Mouse (Mus musculus) lung, adult 2 months (tissue): ENCODE results near the gene Fam160a2.

Experiments used
- CTCF ChIP-seq: fragments of 200-500 bp; IDR thresholded peaks from 2 replicates; pipeline ENCODE4 v1.5.1; 2011; ENCODE audit warnings: mild to moderate bottlenecking, low read length, control low read depth; ENCODE audit not compliant: insufficient read depth
- POLR2A ChIP-seq: fragments of 200-500 bp; IDR thresholded peaks from 2 replicates; pipeline ENCODE4 v1.6.1; 2011; ENCODE audit warnings: low read depth, mild to moderate bottlenecking, control low read depth, low read length, borderline replicate concordance; ENCODE audit errors: extremely low read depth

DNA sequence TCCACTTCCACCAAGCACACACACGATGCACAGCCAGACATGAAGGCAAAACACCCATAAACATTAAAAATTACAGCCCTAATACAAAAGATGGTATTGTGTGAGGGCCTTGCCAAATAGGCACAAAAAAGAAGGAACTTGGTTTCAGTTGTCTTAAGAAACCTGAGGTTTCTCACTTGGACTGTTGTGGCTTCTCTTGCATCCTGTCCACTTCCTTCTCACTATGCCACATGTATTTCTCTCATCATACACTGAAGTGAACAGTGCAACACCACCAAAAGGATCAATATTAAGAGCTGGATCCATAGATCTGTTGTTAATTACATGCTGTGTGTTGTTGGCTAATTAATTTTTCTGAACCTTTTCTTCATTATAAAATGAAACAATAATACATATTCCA, 26.9 kb downstream of the Fam160a2 start:
- TF ChIP-seq CTCF: no peak
- no peak for TF ChIP-seq POLR2A
